Mouse (Mus musculus): ENCODE measurements at regions not wholly inside any gene's neighbourhood (a gene's known extent, or its start where the extent isn't known, plus 50 kb on each side); places are given as distances from the start of the nearest gene placed in this dataset.

- Histone ChIP-seq H3K36me3 (no peaks in the 10 kb centered on the region), H3K4me3 (replicated peaks) (no peak overlapping the region), H3K27me3 (no peaks in the 10 kb centered on the region), H3K27ac (replicated peaks) (no peak overlapping the region), H3K4me2 (replicated peaks) (no peak overlapping the region), H3K9me3 (replicated peaks) (no peaks in the 10 kb centered on the region), H3K9ac (no peak overlapping the region), H3K4me1 (no peaks in the 10 kb centered on the region)
- ATAC-seq (ENCODE audit: insufficient number of reproducible peaks, low FRiP score, low TSS enrichment, low read depth), result no peak
- 69% methylated on average over 11 of the region's 11 CpGs for whole genome bisulfite sequencing
Measured at GRCm38 (mm10) chr16:8117543-8118167, 307.3 kb downstream of the Tmem114 start.

GRCm38 (mm10) chr16:8111329-8112116 is 313.4 kb downstream of the Tmem114 start:
- Histone ChIP-seq H3K36me3 (no peaks in the 10 kb centered on the region), H3K27ac (replicated peaks) (no peak overlapping the region), H3K4me3 (replicated peaks) (no peak overlapping the region), H3K9me3 (replicated peaks) (no peaks in the 10 kb centered on the region), H3K4me2 (replicated peaks) (no peak overlapping the region), H3K27me3 (no peaks in the 10 kb centered on the region), H3K9ac (no peak overlapping the region), H3K4me1 (no peaks in the 10 kb centered on the region)
- no peak for ATAC-seq (ENCODE audit: insufficient number of reproducible peaks, low FRiP score, low TSS enrichment, low read depth)
- 41% methylated on average over 9 of the region's 9 CpGs for WGBS

GRCm38 (mm10) chr16:8108141-8109122 is 316.5 kb downstream of the Tmem114 start:
- peak overlapping the region; percentile 25 for H3K4me2 ChIP-seq (replicated peaks)
- no peaks in the 10 kb centered on the region for H3K4me1 ChIP-seq
- H3K27me3 ChIP-seq, result no peaks in the 10 kb centered on the region
- H3K9me3 ChIP-seq (replicated peaks), result no peaks in the 10 kb centered on the region
- H3K4me3 ChIP-seq (replicated peaks), result 0 out of 2 replicates have a peak overlapping the region, but pooled peaks have one; percentile 6
- H3K27ac ChIP-seq (replicated peaks), result no peak overlapping the region
- H3K36me3 ChIP-seq, result no peaks in the 10 kb centered on the region
- H3K9ac ChIP-seq, result no peak overlapping the region
- WGBS, result 25% methylated on average over 19 of the region's 19 CpGs
- ATAC-seq (ENCODE audit: insufficient number of reproducible peaks, low FRiP score, low TSS enrichment, low read depth), result no peak

- 86% methylated on average over 2 of the region's 2 CpGs for WGBS
- H3K4me1 ChIP-seq, result no peaks in the 10 kb centered on the region
- ATAC-seq (ENCODE audit: insufficient number of reproducible peaks, low FRiP score, low TSS enrichment, low read depth), result no peak
- no peak overlapping the region for H3K27ac ChIP-seq (replicated peaks)
- no peak overlapping the region for H3K4me3 ChIP-seq (replicated peaks)
- H3K9ac ChIP-seq, result no peak overlapping the region
- H3K36me3 ChIP-seq, result no peaks in the 10 kb centered on the region
- no peak overlapping the region for H3K4me2 ChIP-seq (replicated peaks)
- H3K9me3 ChIP-seq (replicated peaks), result no peaks in the 10 kb centered on the region
- H3K27me3 ChIP-seq, result no peaks in the 10 kb centered on the region
Measured at GRCm38 (mm10) chr16:8079024-8079423, 345.9 kb downstream of the Tmem114 start.

- H3K27ac ChIP-seq (replicated peaks), result no peak overlapping the region
- no peaks in the 10 kb centered on the region for H3K36me3 ChIP-seq
- H3K4me3 ChIP-seq (replicated peaks), result no peak overlapping the region
- H3K27me3 ChIP-seq, result no peaks in the 10 kb centered on the region
- no peak for ATAC-seq (ENCODE audit: insufficient number of reproducible peaks, low FRiP score, low TSS enrichment, low read depth)
- H3K9ac ChIP-seq, result no peak overlapping the region
- H3K4me1 ChIP-seq, result no peaks in the 10 kb centered on the region
- H3K4me2 ChIP-seq (replicated peaks), result no peak overlapping the region
- no peaks in the 10 kb centered on the region for H3K9me3 ChIP-seq (replicated peaks)
- 60% methylated on average over 3 of the region's 3 CpGs for WGBS
Measured at GRCm38 (mm10) chr16:8078461-8078860, 346.5 kb downstream of the Tmem114 start.

- no peak overlapping the region for H3K4me2 ChIP-seq (replicated peaks)
- no peak overlapping the region for H3K9ac ChIP-seq
- H3K9me3 ChIP-seq (replicated peaks), result no peaks in the 10 kb centered on the region
- H3K4me3 ChIP-seq (replicated peaks), result no peak overlapping the region
- no peaks in the 10 kb centered on the region for H3K36me3 ChIP-seq
- H3K4me1 ChIP-seq, result no peaks in the 10 kb centered on the region
- H3K27me3 ChIP-seq, result no peaks in the 10 kb centered on the region
- ATAC-seq (ENCODE audit: insufficient number of reproducible peaks, low FRiP score, low TSS enrichment, low read depth), result no peak
- WGBS, result 68% methylated on average over 4 of the region's 4 CpGs
- H3K27ac ChIP-seq (replicated peaks), result no peak overlapping the region
Measured at GRCm38 (mm10) chr16:8074729-8075128, 350.2 kb downstream of the Tmem114 start.

GRCm38 (mm10) chr16:8053936-8054335 is 371.0 kb downstream of the Tmem114 start:
- Histone ChIP-seq H3K36me3 (no peaks in the 10 kb centered on the region), H3K9me3 (replicated peaks) (no peaks in the 10 kb centered on the region), H3K4me3 (replicated peaks) (no peak overlapping the region), H3K4me2 (replicated peaks) (no peak overlapping the region), H3K9ac (no peak overlapping the region), H3K27me3 (no peaks in the 10 kb centered on the region), H3K4me1 (no peaks in the 10 kb centered on the region), H3K27ac (replicated peaks) (no peak overlapping the region)
- no peak for ATAC-seq (ENCODE audit: insufficient number of reproducible peaks, low FRiP score, low TSS enrichment, low read depth)
- 39% methylated on average over 5 of the region's 5 CpGs for WGBS

GRCm38 (mm10) chr16:8008966-8009365 is 416.0 kb downstream of the Tmem114 start:
- ATAC-seq (ENCODE audit: insufficient number of reproducible peaks, low FRiP score, low TSS enrichment, low read depth), result no peak
- no peaks in the 10 kb centered on the region for H3K9me3 ChIP-seq (replicated peaks)
- H3K4me3 ChIP-seq (replicated peaks), result no peak overlapping the region
- H3K9ac ChIP-seq, result no peak overlapping the region
- no peaks in the 10 kb centered on the region for H3K27me3 ChIP-seq
- WGBS, result 56% methylated on average over 3 of the region's 3 CpGs
- no peaks in the 10 kb centered on the region for H3K36me3 ChIP-seq
- no peak overlapping the region for H3K4me2 ChIP-seq (replicated peaks)
- H3K4me1 ChIP-seq, result no peaks in the 10 kb centered on the region
- H3K27ac ChIP-seq (replicated peaks), result no peak overlapping the region

GRCm38 (mm10) chr16:8006631-8007030 is 418.3 kb downstream of the Tmem114 start:
- Histone ChIP-seq H3K9ac (no peak overlapping the region), H3K36me3 (no peaks in the 10 kb centered on the region), H3K4me2 (replicated peaks) (no peak overlapping the region), H3K4me3 (replicated peaks) (no peak overlapping the region), H3K27ac (replicated peaks) (no peak overlapping the region), H3K4me1 (no peaks in the 10 kb centered on the region), H3K27me3 (no peaks in the 10 kb centered on the region), H3K9me3 (replicated peaks) (no peaks in the 10 kb centered on the region)
- no peak for ATAC-seq (ENCODE audit: insufficient number of reproducible peaks, low FRiP score, low TSS enrichment, low read depth)
- WGBS, result 66% methylated on average over 3 of the region's 3 CpGs

- H3K27me3 ChIP-seq, result no peaks in the 10 kb centered on the region
- WGBS, result 83% methylated on average over 7 of the region's 7 CpGs
Measured at GRCm38 (mm10) chr16:8002339-8003089, 422.4 kb downstream of the Tmem114 start.

More at GRCm38 (mm10) chr16:8002339-8003089, 422.4 kb downstream of the Tmem114 start:
- Histone ChIP-seq H3K9ac (no peak overlapping the region), H3K4me1 (no peaks in the 10 kb centered on the region), H3K36me3 (no peaks in the 10 kb centered on the region), H3K4me2 (replicated peaks) (no peak overlapping the region), H3K9me3 (replicated peaks) (no peaks in the 10 kb centered on the region), H3K27ac (replicated peaks) (no peak overlapping the region), H3K4me3 (replicated peaks) (no peak overlapping the region)
- no peak for ATAC-seq (ENCODE audit: insufficient number of reproducible peaks, low FRiP score, low TSS enrichment, low read depth)
